ENCODE assay signal across 8 mouse cellular contexts in the genomic region with DNA sequence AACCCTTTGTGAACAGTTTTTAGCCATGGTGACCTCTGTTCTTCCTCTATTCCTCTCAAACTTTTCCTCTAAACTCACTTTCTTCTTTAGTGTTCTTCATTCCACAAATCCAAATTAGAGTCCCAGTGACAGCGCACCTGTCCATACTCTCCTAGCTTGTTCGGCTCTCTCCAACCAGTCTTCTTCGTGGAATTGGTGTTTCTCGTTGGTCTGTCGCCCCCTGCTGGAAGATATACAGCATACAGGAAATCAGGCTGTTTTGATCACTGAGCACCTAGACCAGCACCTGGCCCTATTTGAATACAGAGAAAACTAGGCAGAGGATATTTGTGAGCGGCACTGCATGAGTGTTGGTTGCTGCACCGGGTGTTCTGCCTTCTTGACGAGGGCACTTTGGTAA. TPM values are rescaled to one million over a fixed set of nuclear protein-coding genes. Genes with fewer than 3 reads are reported as not detected.
DNase-seq lines count a peak whose midpoint lies in the region; ATAC-seq and TF ChIP-seq lines count a peak whose summit lies in the region.

No protein-coding gene starts in this region.

- peak; percentile 48 for TF ChIP-seq CTCF in bone marrow macrophage, adult 2 months (IDR thresholded peaks at IDR 0.05; ENCODE audit: low read depth, low read length)

- no peaks in the 10 kb centered on the region for H3K36me3 ChIP-seq in embryonic facial prominence, embryonic 14.5 days (ENCODE audit: control insufficient read depth, insufficient read depth, low read length)
- no peaks in the 10 kb centered on the region for H3K36me3 ChIP-seq in neural tube, embryonic 11.5 days (ENCODE audit: control insufficient read depth, insufficient read depth, low read length)

- H3K4me1 ChIP-seq in bone marrow macrophage, adult 2 months (ENCODE audit: control insufficient read depth, insufficient read depth, low read length), result no peaks in the 10 kb centered on the region
- H3K4me1 ChIP-seq in embryonic facial prominence, embryonic 14.5 days (ENCODE audit: control insufficient read depth, insufficient read depth, low read length), result no peaks in the 10 kb centered on the region
- H3K4me1 ChIP-seq in neural tube, embryonic 11.5 days (ENCODE audit: control insufficient read depth, insufficient read depth, low read length), result no peaks in the 10 kb centered on the region

- peak; percentile 36 for DNase-seq in urinary bladder, postnatal 14 days (ENCODE audit: low spot score)
- no peak for DNase-seq in urinary bladder, adult 2 months (ENCODE audit: low spot score)
- peak; percentile 48 for DNase-seq in embryonic facial prominence, embryonic 14.5 days (ENCODE audit: low spot score)
- DNase-seq in hindlimb bud, embryonic 11.5 days (ENCODE audit: extremely low spot score, low read depth, low spot score), result peak; percentile 3
- DNase-seq in left cerebral cortex, postnatal 36 days (ENCODE audit: low spot score in 2 of 2), result peak; percentile 27 to 37
- DNase-seq in neural tube, embryonic 11.5 days (ENCODE audit: low spot score), result peak; percentile 23
- DNase-seq in yolk sac, embryonic 10.5 days (ENCODE audit: low spot score), result peak; percentile 13

- no peak overlapping the region for H3K4me3 ChIP-seq in bone marrow macrophage, adult 2 months (ENCODE audit: insufficient read depth, low read length)
- no peak overlapping the region for H3K4me3 ChIP-seq in embryonic facial prominence, embryonic 14.5 days (ENCODE audit: low read depth, low read length)
- H3K4me3 ChIP-seq in neural tube, embryonic 11.5 days (ENCODE audit: low read depth, low read length), result no peak overlapping the region

- H3K9me3 ChIP-seq in embryonic facial prominence, embryonic 14.5 days (ENCODE audit: control insufficient read depth, low read length), result no peaks in the 10 kb centered on the region
- no peaks in the 10 kb centered on the region for H3K9me3 ChIP-seq in neural tube, embryonic 11.5 days (ENCODE audit: control insufficient read depth, low read length)

- no peak for ATAC-seq in embryonic facial prominence, embryonic 14.5 days (ENCODE audit: low read depth)
- ATAC-seq in neural tube, embryonic 11.5 days (ENCODE audit: insufficient read depth, low FRiP score, low TSS enrichment), result no peak

- H3K4me2 ChIP-seq in embryonic facial prominence, embryonic 14.5 days (ENCODE audit: low read depth, low read length), result no peak overlapping the region
- H3K4me2 ChIP-seq in neural tube, embryonic 11.5 days (ENCODE audit: low read depth), result no peak overlapping the region

- H3K9ac ChIP-seq in embryonic facial prominence, embryonic 14.5 days (ENCODE audit: low read depth, low read length), result no peak overlapping the region
- H3K9ac ChIP-seq in neural tube, embryonic 11.5 days (ENCODE audit: low read length), result no peak overlapping the region

- 36% methylated on average over 8 of the region's 8 CpGs for WGBS in embryonic facial prominence, embryonic 14.5 days
- WGBS in neural tube, embryonic 11.5 days, result 36% methylated on average over 8 of the region's 8 CpGs

- H3K27me3 ChIP-seq in embryonic facial prominence, embryonic 14.5 days (replicated peaks; ENCODE audit: control insufficient read depth, insufficient read depth, low read length), result no peaks in the 10 kb centered on the region; the same call in 1 of the 2 replicates
- H3K27me3 ChIP-seq in neural tube, embryonic 11.5 days (ENCODE audit: control insufficient read depth, insufficient read depth, low read length), result no peaks in the 10 kb centered on the region

- no peak for TF ChIP-seq POLR2A in bone marrow macrophage, adult 2 months (IDR thresholded peaks at IDR 0.05; ENCODE audit: borderline replicate concordance, low read depth, low read length)

- H3K27ac ChIP-seq in bone marrow macrophage, adult 2 months (ENCODE audit: insufficient read depth, low read depth, low read length), result no peak overlapping the region
- H3K27ac ChIP-seq in embryonic facial prominence, embryonic 14.5 days (replicated peaks; ENCODE audit: low read depth, low read length), result no peak overlapping the region
- H3K27ac ChIP-seq in neural tube, embryonic 11.5 days (ENCODE audit: low read depth, low read length), result no peak overlapping the region

- intact Hi-C loops in left cerebral cortex, postnatal 36 days (cut with DNase I), result loop anchor here (5.0 to 10.0 kb wide), 3 partner anchors 169 to 486 kb away; partner anchors contain the start of gene Mamld1

RNA-seq across cellular contexts. Expression of gene Mtmr1, which starts 53.3 kb away (rescaled TPM):
- 27.8 and 40.6 TPM in 2 replicates for polyA plus RNA-seq in urinary bladder, adult 2 months (2012; rRNA removed)
- polyA plus RNA-seq in bone marrow macrophage, adult 2 months (2012; ENCODE audit: insufficient read depth, insufficient read length, missing spikeins), result 14.6 and 23.0 TPM in 2 replicates
- 15.9 and 17.9 TPM in 2 replicates for polyA plus RNA-seq in embryonic facial prominence, embryonic 14.5 days (2014; fragmentation: Nextera tagmentation; extraction: Ambion mirVana)
- 10 to 100 TPM; 39.5 to 47.0 TPM for total RNA-seq in left cerebral cortex, postnatal 36 days (2021)
- 15.4 and 16.3 TPM in 2 replicates for polyA plus RNA-seq in neural tube, embryonic 11.5 days (2014; fragmentation: Nextera tagmentation; extraction: Ambion mirVana)
